Mouse (Mus musculus) small intestine, adult 2 months (tissue): ENCODE data around the gene Tpm3.

Source experiments
- CTCF ChIP-seq: fragments of 200-500 bp; IDR thresholded peaks from 2 replicates; pipeline ENCODE4 v1.5.1; 2012; ENCODE audit warnings: low read depth, mild to moderate bottlenecking, control low read depth, inconsistent platforms, low read length, moderate library complexity, mixed read lengths; ENCODE audit not compliant: insufficient replicate concordance, insufficient read length; ENCODE audit errors: extremely low read depth
- POLR2A ChIP-seq: fragments of 200-500 bp; IDR thresholded peaks from 2 replicates; pipeline ENCODE4 v1.6.1; 2012; ENCODE audit warnings: low read depth, mild to moderate bottlenecking, control low read depth, inconsistent platforms, low read length, moderate library complexity

GRCm38 (mm10) chr3:90115526-90115925, 43.1 kb downstream of the Tpm3 start:
- TF ChIP-seq CTCF, result no peak
- TF ChIP-seq POLR2A, result no peak
